Mouse (Mus musculus) CD4-positive helper T cell, adult 2 months (primary cell): ENCODE measurements around the gene Smpd3.
A peak's percentile ranks its signal among the peaks of the same experiment; 100 is the strongest.

ENCODE experiments used
- DNase-seq: peaks from one replicate; pipeline ENCODE4 v3.0.0-alpha.2; 2012; ENCODE audit warnings: low read depth, missing footprints, low spot score

The Smpd3 gene

DNA sequence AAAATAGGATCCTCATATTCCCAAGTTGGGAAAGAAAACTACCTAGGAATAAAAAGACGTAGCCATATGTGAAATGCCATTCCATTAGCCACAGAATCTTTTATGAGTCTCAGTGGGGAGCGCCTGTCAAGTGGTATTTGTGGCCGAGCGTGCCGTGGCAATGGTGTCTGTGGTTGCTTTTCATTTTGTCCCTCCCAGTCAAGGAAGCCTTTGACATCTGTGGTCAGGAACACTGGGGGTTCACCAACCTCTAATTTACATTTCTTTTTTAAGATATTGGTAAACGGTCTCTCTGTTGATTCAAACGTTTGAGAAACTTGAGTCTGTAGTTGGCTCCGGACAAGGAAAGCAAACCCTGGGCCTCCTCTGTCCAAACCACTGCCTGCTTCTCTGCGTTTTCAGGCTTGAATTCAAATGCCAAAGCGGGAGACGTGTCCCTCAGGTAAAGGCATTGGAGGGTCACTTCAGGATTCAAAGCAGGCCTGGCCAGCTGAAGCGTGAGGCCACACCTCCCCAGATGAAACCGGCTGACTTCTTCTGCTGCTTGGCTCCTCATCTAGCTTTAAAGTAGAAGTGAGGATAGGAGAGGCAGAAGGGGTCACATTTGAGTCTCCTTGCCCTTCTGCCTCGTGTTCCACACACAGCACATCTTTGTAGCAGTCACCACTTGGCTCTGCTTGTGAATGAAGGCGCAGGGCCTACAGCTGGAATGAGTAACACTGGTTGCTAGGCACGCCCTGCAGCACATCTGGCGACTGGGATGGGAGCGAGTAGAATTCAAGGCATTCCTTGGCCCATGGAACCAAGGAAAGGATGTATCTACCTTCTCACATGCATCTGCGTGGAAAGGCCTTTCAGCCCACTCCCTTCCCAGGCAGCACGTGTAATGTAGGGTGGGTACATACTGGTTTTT is 45.0 kb downstream of the Smpd3 start:
- no peak for DNase-seq

GRCm38 (mm10) chr8:106289464-106289863 is 48.3 kb downstream of the Smpd3 start:
- no peak for DNase-seq

GRCm38 (mm10) chr8:106288732-106289131 is 49.1 kb downstream of the Smpd3 start:
- no peak for DNase-seq

- DNase-seq: no peak
These were observed 50.3 kb downstream of the Smpd3 start for GRCm38 (mm10) chr8:106287445-106287844.

GRCm38 (mm10) chr8:106280844-106281243 is 56.9 kb downstream of the Smpd3 start:
- DNase-seq: no peak

- no peak for DNase-seq
These were observed 57.6 kb downstream of the Smpd3 start for GRCm38 (mm10) chr8:106280154-106280553.

DNA sequence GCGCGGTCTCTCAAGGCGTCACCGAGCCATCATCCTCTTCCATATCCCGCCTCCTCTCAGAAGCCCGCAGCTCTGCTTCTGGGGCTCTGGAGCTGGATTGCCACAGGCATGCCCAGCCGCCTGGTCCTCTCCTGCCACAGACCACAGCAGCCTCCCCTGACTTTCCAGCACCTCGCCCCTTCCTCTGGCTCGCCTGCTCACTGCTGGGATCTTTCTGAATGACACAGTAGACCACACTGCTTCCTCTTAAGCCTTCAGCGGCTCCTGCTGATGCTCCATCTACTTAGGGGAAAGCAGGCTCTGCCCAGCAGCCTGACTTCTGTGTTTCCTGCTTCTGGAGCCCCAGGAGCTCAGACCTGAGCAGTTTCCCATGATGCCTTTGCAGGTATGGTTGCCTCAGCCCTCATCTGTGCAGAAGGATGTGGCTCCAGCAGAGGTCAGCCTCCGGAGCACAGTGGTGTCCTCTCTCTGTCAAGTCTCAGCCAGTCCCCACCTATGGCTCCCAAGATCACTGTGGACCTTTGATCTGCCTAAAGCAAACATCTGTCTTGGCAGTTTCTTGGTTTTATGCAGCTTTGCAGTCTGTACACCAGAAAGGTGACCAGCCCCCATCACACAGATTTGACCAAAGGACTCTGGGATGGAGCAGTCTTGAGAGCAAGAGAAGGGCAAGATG is 59.3 kb downstream of the Smpd3 start:
- DNase-seq: no peak

- DNase-seq: no peak
These were observed 61.0 kb downstream of the Smpd3 start for GRCm38 (mm10) chr8:106276709-106277317.

DNA sequence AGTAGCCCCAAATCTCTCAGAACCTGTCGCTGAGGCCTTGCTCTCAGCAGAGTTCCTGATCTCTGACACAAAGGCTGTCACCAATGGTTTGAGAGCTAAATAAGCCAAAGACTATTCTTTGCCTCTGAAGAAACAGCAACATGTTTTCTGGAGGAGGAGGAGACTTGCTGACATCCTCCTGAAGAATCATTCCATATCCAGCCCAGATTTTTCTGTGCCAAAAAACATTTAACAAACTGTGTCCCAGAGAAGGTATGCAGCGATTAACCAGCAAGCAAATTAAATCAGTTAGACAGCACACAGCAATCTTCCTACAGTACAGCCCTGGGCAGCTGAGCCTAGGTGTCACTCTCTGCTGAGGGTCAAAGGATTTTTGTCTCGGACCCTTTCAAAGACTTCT is 64.3 kb downstream of the Smpd3 start:
- no peak for DNase-seq

DNA sequence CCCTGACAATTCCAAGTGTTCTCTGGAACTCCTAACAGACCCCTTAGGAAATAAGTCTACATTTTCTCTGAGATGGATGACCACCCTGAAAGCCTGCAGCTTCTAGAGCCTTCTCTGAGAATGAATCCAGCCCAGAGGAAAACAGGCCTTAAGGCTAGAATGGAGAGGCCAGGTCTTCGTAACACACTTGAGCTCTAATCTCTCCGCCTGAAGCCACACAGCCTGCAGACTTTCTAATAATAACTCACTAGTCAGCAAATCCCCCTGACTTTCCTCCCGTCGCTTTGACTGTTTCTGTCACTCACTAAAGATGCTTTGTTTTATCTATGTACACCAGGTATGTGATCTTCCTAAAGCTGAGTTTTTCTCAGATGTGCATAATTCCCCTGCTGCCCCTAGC is 66.4 kb downstream of the Smpd3 start:
- no peak for DNase-seq

DNA sequence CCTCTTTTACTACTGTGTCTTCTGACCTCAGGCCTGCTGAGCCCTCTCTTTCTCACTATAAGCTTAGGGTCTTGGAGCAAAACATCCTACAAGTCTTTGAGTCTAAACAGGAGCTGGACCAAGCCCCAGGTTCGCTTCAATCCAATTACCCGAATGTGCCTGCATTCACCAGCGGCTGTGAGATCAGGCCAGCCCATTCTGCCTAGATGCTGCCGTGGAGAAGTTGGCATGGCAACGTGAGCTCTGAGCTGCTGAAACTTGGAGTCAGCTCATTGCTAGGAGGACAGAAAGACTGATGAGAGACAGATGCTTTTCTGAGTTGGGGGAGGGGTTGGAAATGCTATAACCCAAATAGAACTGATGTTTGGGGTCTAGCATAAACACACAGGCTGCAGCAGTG is 67.0 kb downstream of the Smpd3 start:
- DNase-seq: no peak

- no peak for DNase-seq
These were observed 69.0 kb downstream of the Smpd3 start for GRCm38 (mm10) chr8:106268710-106269346.

- DNase-seq: no peak
These were observed 72.4 kb downstream of the Smpd3 start for GRCm38 (mm10) chr8:106265398-106265797.

DNA sequence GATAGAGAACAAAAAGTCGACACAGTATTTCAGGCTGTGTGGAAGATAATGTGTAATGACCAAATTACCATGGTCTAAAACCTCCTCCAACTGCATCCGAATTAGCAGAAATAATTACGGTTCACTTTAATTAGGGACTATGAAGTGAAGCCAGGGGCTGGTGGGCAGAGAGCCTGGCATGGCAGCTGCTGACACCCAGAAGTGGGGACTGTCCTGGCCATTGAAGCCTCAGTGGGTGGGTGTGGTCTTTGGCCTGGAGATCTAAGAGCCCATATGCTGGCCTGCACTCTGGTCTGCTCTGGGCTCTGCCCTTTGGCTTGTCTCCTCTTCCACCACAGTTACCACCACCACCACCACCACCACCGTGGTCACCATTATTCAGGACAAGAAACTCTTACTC is 73.9 kb downstream of the Smpd3 start:
- no peak for DNase-seq

DNA sequence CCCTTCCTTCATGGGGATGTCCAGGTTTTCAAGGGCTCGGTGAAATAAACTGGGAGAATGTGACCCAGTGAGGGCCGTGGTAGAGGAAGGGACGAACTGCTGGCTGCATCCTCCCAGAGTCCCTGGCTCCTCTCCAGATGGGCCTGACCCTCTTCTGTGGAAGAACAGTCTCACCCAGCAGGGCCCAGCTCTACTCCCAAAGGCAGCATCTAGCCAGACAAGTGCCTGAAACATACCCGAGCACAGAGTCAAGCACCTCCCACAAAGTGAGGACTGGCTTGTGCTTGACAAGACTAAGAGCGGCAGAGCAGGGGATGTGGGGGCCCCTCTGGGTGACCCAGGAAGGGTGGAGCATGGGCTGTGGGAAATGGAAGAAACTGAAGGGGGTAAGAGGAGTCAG is 75.4 kb downstream of the Smpd3 start:
- DNase-seq: no peak

DNA sequence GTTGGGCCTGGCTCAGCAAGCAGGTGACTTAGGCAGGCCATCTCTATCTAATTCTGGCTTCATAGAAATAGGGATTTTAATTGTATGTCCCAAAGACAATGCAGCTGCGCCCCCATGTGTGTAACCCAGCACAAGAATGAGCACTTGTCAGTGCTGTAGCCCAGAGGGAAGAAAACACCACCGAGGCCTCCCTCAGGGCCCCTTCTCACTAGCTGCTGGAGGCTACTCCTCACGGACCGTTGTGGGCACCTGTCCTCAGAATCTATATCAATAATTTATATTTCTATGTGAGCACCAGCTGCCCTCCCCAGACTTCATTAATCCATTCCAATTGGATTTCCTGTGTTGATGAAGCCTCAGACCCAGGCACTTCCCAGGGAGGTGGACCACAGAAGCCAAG is 76.9 kb downstream of the Smpd3 start:
- no peak for DNase-seq

DNA sequence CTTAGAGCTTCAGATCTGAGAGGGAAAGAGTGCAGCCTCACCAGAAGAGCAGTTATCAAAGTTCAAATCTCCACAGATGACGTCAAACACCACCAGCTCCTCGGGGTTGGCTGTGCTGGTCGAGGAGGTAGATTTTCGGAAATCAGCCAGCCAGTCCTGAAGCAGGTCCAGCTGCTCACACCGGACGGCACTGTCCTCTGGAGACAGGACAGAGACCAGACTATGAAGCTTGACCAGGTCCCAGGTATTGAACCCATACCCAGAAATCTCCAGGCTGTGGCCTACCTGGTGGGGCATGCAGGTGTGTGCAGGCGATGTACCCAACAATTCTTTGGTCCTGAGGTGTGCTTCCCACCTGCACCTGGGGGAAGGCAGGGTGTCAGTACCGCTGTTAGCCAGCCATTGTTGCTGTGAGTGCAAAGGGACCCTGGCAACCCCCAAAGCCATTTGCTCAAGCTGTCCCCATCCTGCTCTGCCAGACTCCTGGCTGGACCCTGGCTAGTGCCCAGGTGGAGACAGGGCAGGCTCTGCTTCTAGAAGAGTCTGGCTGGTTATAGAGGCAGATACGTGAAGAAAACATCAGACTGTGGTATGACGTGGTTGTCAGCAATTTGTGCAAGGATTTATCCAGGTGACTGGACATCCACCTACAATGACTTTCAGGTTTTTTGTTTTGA is 78.1 kb downstream of the Smpd3 start:
- DNase-seq: peak; percentile 18

- DNase-seq: peak; percentile 9
These were observed 79.6 kb downstream of the Smpd3 start for GRCm38 (mm10) chr8:106258169-106258568.

GRCm38 (mm10) chr8:106250186-106250585 is 87.6 kb downstream of the Smpd3 start:
- no peak for DNase-seq

- DNase-seq: no peak
These were observed 100.7 kb downstream of the Smpd3 start for GRCm38 (mm10) chr8:106237106-106237505.

- DNase-seq: no peak
These were observed 103.1 kb downstream of the Smpd3 start for GRCm38 (mm10) chr8:106234567-106235261.
